Mouse (Mus musculus): ENCODE measurements around the gene Kirrel2.

Gene Kirrel2

DNA sequence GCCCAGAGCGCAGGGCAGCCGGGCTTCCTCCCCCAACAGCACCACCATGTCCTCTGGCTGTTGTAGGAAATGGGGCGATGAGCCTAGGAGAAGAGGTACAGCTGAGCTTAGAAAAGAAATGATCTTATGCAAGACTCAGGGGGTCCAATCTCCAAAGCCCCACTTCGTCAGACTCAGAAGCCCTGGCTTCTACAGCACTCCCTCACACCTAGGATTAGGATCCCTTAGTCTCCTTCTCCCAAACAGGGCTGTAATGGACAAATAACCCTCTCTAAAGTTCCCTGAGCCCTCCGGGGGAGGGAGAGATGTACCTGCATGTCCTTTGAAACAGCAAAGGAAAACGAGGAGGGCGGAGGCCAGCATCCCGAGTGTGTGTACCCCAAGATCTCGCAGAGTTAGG, 1.0 kb downstream of the Kirrel2 start:
- in situ Hi-C loops (cut with MboI; ENCODE audit: low pct_unique_long_range_greater_than_20kb in 1 of 2, low sequenced_read_pairs in 2 of 2, unreplicated experiment in 1 of 2), result no loop called here

DNA sequence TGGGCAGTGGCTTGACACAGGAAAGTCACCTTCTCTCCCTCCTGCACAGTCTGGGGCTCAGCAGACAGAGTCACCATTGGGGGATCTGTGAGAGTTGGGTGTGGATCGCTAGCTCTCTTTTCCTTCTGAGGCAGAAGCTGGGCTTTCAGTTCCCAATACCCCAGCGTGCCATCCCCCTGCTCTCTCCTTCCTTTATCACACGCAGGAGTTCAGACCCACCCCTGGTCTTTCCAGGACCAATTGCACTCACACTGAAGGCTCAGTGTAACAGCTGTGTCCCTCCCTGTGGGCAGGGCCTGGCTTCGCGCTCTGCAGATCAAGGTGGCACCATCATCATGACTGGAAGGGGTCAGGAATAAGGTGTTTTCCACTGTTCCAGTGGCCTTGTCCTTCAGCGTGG, 3.2 kb downstream of the Kirrel2 start:
- in situ Hi-C loops (cut with MboI; ENCODE audit: low pct_unique_long_range_greater_than_20kb in 1 of 2, low sequenced_read_pairs in 2 of 2, unreplicated experiment in 1 of 2), result no loop called here

- in situ Hi-C loops (cut with MboI; ENCODE audit: low pct_unique_long_range_greater_than_20kb in 1 of 2, low sequenced_read_pairs in 2 of 2, unreplicated experiment in 1 of 2), result no loop called here
These were observed 3.7 kb downstream of the Kirrel2 start for GRCm38 (mm10) chr7:30453766-30454165.

DNA sequence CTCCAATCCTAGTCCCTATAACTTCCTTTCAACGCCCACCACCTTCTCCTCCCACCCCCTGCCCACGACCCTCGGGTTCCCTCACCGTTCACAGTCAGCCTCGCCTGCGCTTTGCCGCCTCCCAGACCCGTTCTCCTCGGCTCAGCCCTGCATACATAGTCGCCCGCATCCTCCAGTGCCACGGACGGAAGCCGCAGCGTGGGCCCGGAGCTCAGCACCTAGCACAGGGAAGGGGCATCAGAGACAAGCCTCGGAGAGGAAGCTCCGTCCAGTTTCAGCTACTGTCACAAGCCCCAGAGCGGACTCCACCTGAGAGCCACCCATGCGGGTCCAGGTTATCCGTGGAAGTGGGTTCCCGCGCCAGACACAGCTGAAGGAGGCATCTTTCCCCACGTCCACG, 4.2 kb downstream of the Kirrel2 start:
- in situ Hi-C loops (cut with MboI; ENCODE audit: low pct_unique_long_range_greater_than_20kb in 1 of 2, low sequenced_read_pairs in 2 of 2, unreplicated experiment in 1 of 2), result no loop called here

DNA sequence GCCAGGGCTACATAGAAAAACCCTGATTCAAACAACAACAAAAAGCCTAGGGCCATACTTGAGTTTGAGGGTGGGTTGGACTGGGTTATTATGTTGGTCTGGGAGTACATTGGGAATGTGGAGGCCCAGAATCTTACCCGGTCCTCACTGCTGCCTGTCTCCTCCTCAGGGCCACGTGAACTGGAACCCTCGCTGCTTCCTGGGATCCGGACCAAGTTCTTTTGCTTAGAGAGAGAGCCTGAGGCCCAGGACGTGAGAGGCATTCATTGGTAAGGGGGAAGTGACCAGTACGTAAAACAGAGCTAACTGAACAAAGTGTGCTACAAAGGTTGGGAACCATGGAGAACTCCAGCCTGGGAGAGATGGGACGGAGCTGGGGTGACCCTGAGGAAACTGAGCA, 7.2 kb downstream of the Kirrel2 start:
- in situ Hi-C loops (cut with MboI; ENCODE audit: low pct_unique_long_range_greater_than_20kb in 1 of 2, low sequenced_read_pairs in 2 of 2, unreplicated experiment in 1 of 2), result no loop called here

DNA sequence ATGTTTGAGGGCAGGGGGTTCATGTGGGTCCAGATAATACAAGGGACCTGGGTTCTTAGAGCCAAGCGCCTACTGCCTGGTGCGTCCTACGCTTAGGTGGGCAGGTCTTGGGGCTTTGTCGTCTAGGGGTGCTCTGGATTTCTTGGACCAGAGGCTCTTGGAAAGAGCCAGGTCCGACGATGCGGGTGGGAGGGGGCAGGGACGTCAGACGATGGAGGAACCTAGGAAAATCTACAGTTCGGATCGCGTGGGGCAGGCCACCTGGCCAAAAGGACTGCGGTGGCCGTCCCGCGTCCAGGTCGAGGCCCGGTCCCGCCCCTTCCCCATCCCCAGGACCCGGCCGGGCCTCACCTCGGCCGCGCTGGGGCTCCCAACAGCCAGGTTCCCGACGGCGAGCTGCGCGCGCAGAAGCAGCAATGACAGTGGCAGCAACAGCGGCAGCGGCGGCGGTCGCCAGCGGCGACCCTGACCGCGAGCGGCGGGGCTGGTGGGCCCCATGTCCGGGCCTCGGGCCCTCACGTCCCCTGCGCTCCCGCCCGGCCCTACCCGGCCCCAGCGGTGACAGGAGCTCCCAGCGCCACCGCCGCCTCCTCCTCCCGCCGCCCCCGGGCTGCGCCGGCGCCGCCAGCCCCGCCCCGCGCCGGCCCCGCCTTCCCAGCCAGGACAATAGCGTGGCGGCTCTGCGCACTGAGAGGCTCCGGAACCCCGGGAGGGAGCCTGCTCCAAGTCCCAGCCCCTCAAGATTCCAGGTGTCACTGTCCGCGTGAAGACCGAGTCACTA, 12.3 kb downstream of the Kirrel2 start, which contains the start of gene Aplp1:
Aplp1 (minus strand) TSS at position 565 of the 781 bp plus-strand sequence.
- in situ Hi-C loops (cut with MboI; ENCODE audit: low pct_unique_long_range_greater_than_20kb in 1 of 2, low sequenced_read_pairs in 2 of 2, unreplicated experiment in 1 of 2), result no loop called here

DNA sequence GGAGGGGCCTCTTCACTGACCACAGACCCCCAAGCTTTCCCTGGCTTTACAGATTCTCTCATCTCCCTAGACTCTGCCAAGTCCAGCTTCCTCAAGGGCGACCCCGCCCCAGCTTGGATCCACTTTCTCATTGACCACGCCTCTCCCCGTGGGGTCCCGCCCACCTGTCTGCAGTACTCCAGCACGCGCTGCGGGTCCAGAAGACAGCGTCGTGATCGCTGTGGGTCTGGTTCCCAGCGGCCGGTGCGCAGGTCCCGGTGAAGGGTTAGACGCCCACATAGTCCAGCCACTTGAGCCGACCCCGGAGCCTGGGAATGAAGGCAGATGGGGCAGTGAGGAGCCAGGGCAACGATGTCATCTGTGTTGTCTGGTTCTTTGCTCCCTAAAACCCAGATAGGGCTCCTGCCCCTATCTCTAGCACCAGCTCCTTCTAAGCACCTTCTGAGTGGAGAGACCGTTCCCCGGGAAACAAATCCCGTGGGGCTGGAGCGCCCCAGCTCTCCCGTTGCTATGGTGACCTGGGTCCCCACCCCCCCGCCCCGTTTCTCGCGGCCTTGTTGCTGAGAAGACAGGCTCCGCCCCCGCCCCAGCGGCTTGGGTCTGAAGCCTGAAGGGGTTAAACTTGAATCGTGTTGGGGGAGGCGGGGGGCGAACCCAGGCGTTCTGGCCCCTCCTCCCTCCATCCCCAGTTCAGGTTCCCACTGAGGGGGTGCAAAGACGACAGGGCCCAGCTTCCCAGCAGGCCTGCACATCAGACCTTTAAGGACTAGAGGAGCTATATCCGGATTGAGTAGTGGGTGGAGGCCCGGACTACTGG, 13.1 kb downstream of the Kirrel2 start:
- in situ Hi-C loops (cut with MboI; ENCODE audit: low pct_unique_long_range_greater_than_20kb in 1 of 2, low sequenced_read_pairs in 2 of 2, unreplicated experiment in 1 of 2), result no loop called here

DNA sequence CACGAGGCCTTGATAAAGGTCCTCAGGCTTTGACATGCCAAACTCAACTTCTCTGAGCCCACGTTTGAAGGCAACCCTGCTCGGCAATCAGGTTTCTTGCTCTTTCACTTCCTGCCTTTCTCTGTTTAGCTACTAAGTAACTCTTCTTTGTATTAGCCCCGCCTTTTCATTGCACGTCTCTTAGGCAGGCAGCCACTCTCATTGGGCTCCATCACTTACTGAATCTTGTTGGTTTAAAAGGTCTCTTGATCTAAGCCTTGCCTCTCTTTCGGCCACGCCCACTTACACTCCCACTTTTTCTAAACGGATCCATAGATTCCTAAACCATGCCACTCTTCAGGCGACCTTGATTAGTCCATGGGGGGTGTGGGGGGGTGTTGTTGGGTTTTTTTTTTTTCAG, 13.8 kb downstream of the Kirrel2 start:
- in situ Hi-C loops (cut with MboI; ENCODE audit: low pct_unique_long_range_greater_than_20kb in 1 of 2, low sequenced_read_pairs in 2 of 2, unreplicated experiment in 1 of 2), result no loop called here

- in situ Hi-C loops (cut with MboI; ENCODE audit: low pct_unique_long_range_greater_than_20kb in 1 of 2, low sequenced_read_pairs in 2 of 2, unreplicated experiment in 1 of 2), result no loop called here
These were observed 16.8 kb downstream of the Kirrel2 start for GRCm38 (mm10) chr7:30440697-30441096.

GRCm38 (mm10) chr7:30439734-30440133, 17.8 kb downstream of the Kirrel2 start:
- in situ Hi-C loops (cut with MboI; ENCODE audit: low pct_unique_long_range_greater_than_20kb in 1 of 2, low sequenced_read_pairs in 2 of 2, unreplicated experiment in 1 of 2), result loop anchor here (5.0 kb wide), 1 partner anchor 33 kb away; no protein-coding TSS in a partner anchor

DNA sequence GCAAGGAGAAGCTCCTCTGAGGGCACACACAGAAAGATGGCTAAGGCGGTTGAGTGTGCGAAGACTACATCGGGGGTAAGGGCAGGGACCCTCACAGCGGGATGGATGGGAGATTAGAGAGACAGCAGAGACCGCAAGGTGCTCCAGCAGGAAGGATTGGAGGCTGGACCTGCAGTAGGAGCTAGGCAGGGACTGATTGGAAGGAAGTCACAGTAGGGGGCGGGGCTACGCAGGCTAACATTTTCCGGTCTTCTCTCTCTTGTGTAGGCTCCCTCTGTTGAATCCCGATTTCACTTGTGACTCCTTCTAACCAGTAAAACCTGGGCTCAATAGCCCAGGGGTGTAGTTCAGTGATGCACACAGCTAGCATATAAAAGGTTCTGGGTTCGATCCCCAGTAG, 20.6 kb downstream of the Kirrel2 start:
- in situ Hi-C loops (cut with MboI; ENCODE audit: low pct_unique_long_range_greater_than_20kb in 1 of 2, low sequenced_read_pairs in 2 of 2, unreplicated experiment in 1 of 2), result loop anchor here (5.0 kb wide), 1 partner anchor 35 kb away; no protein-coding TSS in a partner anchor

DNA sequence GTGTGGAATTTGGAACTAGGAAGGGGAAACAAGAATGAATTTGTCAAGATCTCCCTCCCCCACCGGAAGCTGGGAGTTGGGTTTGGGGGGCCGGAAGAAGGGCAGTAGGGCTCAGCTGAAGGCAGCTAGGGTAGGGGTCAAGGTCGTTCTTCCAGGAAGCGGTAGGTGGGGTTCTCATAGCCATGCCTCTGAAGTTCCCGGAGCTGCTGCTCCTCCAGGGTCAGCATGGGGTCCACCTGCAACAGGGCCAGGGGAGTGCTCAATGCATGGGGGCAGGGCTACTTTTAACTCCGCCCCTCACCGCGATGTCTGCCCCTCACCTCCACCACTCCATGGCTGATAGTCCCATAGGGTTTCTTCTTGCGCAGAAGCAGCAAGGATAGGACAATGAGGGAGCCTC, 22.3 kb downstream of the Kirrel2 start:
- in situ Hi-C loops (cut with MboI; ENCODE audit: low pct_unique_long_range_greater_than_20kb in 1 of 2, low sequenced_read_pairs in 2 of 2, unreplicated experiment in 1 of 2), result loop anchor here (5.0 kb wide), 1 partner anchor 37 kb away; no protein-coding TSS in a partner anchor

GRCm38 (mm10) chr7:30434701-30435100, 22.8 kb downstream of the Kirrel2 start:
- in situ Hi-C loops (cut with MboI; ENCODE audit: low pct_unique_long_range_greater_than_20kb in 1 of 2, low sequenced_read_pairs in 2 of 2, unreplicated experiment in 1 of 2), result loop anchor here (5.0 kb wide), 1 partner anchor 38 kb away; no protein-coding TSS in a partner anchor

GRCm38 (mm10) chr7:30434238-30434637, 23.3 kb downstream of the Kirrel2 start:
- in situ Hi-C loops (cut with MboI; ENCODE audit: low pct_unique_long_range_greater_than_20kb in 1 of 2, low sequenced_read_pairs in 2 of 2, unreplicated experiment in 1 of 2), result no loop called here

GRCm38 (mm10) chr7:30431793-30432192, 25.7 kb downstream of the Kirrel2 start:
- in situ Hi-C loops (cut with MboI; ENCODE audit: low pct_unique_long_range_greater_than_20kb in 1 of 2, low sequenced_read_pairs in 2 of 2, unreplicated experiment in 1 of 2), result no loop called here

DNA sequence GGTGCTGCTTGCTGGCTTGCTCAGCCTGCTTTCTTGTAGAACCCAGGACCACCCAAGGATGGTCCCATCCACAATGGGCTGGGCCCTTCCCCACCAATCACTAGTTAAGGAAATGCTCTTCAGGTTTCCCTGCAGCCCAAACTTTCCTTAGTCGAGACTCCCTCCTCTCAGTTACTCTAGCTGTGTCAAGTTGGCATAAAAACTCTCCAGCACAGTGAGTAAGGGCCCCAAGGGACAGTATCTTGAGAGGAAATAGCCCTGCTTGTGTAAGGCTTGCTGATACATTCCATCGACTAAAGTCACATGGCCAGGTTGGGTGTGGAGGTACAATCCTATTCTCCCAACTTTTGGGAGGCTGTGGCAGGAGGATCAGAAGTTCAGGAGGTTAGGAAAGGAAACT, 27.3 kb downstream of the Kirrel2 start:
- in situ Hi-C loops (cut with MboI; ENCODE audit: low pct_unique_long_range_greater_than_20kb in 1 of 2, low sequenced_read_pairs in 2 of 2, unreplicated experiment in 1 of 2), result no loop called here

GRCm38 (mm10) chr7:30429327-30429726, 28.2 kb downstream of the Kirrel2 start:
- in situ Hi-C loops (cut with MboI; ENCODE audit: low pct_unique_long_range_greater_than_20kb in 1 of 2, low sequenced_read_pairs in 2 of 2, unreplicated experiment in 1 of 2), result loop anchor here in 1 of 2 experiments (5.0 kb wide), 1 partner anchor 92 kb away; no protein-coding TSS in a partner anchor

DNA sequence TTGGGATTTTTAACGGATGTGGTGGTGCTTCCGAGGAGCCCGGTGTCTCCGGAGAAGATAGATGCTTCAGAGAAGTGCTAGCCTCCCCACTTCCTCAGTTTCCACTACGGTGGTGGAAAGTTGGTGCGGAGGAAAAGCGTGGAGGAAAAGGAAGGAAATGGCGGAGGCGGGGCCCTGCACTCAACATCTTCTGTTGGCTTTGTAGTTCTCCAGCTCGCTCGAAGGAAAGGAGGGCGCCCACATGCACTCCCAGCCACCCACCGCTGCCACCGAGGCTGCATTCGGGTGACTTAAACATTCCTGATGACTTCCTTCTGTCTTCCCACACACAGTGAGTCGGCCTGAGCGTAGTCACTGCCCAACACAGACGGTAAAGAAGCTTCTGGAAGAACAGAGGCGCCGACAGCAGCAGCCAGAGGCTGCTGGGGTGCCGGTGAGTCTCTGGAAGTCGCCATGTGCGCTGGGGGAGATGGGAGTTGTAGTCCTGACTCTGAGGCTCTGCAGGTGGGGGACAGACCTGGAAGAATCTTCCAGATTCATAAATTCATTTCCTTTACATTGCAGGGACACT, 34.3 kb downstream of the Kirrel2 start:
- in situ Hi-C loops (cut with MboI; ENCODE audit: low pct_unique_long_range_greater_than_20kb in 1 of 2, low sequenced_read_pairs in 2 of 2, unreplicated experiment in 1 of 2), result no loop called here

DNA sequence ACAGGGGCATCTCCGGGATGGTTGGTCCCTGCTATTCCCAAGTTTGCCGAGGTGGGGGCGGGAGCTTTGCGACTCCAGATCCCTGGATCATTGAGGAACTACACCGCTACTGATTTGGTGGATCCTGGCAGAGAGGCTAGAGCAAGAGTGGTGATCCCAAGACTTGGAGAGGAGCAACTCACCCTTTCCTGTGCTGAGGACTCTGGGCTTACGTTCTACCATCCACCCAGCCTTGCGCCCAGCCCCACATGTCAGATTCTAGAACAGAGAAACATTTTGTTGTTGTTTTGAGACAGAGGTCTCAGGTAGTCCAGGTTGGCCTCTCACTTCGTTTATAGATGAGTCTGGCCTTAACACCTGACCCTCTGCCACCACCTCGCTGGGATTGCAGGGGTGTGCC, 34.9 kb downstream of the Kirrel2 start:
- in situ Hi-C loops (cut with MboI; ENCODE audit: low pct_unique_long_range_greater_than_20kb in 1 of 2, low sequenced_read_pairs in 2 of 2, unreplicated experiment in 1 of 2), result no loop called here

Data from mouse embryonic stem cell (cell line).